Mouse (Mus musculus): ENCODE measurements around the gene Tank.

DNA sequence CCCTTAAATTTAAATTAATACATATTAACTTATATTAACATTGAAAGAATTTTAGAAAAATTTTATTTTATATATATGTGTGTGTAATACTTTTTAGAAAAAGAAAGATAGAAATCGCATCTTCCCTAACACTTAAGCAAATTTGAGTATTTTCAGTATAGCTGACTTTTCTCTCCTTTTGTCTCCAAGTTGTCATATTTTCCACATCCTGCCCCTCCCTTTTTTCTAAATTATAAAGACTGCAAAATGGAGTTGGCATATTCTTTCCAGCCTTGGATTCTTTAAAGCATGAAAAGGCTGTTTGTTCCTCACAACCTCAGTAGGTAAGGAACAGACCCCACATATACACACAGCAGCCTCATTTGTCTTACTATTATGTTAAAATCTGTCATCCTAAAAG lies 56.7 kb downstream of the Tank start:
- TF ChIP-seq EP300 (IDR thresholded peaks at IDR 0.05; ENCODE audit: low read depth) = no peak
- TF ChIP-seq CTCF (IDR thresholded peaks at IDR 0.05; ENCODE audit: low read depth) = no peak

Measured in liver, embryonic 14.5 days (tissue).